Mouse (Mus musculus): ENCODE results near the gene Vmn1r6.

DNA sequence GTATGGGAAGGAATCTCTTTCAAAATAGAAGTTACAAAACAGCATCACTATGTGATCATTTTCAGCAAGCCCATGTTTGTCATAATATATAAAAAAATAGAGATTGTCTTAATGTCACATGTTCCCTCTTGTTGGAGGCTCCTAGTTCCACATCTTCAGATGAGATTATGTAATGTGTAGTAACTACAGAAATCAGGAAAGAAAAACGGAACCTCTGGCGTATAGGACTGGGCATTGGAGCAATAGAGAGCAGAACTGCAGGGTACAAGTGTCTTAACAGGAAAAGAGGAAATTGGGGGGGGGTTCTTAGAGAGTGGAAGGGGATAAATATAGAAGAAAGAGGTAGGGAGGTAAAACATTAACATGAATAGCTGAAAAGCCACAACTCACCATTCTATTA, 37.6 kb downstream of the Vmn1r6 start:
- TF ChIP-seq CTCF (IDR thresholded peaks at IDR 0.05; ENCODE audit: extremely low read depth, insufficient read depth, insufficient read length, insufficient replicate concordance) (no peak), POLR2A (IDR thresholded peaks at IDR 0.05; ENCODE audit: low read depth, low read length) (no peak)
